Mouse (Mus musculus): ENCODE measurements at regions not wholly inside any gene's neighbourhood (a gene's known extent, or its start where the extent isn't known, plus 50 kb on each side); places are given as distances from the start of the nearest gene placed in this dataset.

- peaks cover 4% of the 10 kb centered on the region for H3K4me1 ChIP-seq (ENCODE audit: control insufficient read depth, insufficient read depth, insufficient read length, low read length)
- H3K27ac ChIP-seq (replicated peaks; ENCODE audit: low read depth, low read length), result peak overlapping the region; percentile 60
- H3K4me3 ChIP-seq (ENCODE audit: insufficient read depth, low read depth, low read length), result peak overlapping the region; percentile 47
These were observed 49.7 kb upstream of the Hnrnpa3 start for GRCm38 (mm10) chr2:75609150-75609946.

Data from brown adipose tissue, adult 24 weeks (tissue).